Mouse (Mus musculus) neural tube, embryonic 11.5 days (tissue): ENCODE results near the gene Hoxa13. TPM values are rescaled to one million over a fixed set of nuclear protein-coding genes. Genes with fewer than 3 reads are reported as not detected.

ENCODE experiments used
- ATAC-seq: fragments of 200-750 bp; cut with Nextera tagmentation; 2 replicates; pipeline ENCODE4 v1.8.0; 2017; ENCODE audit warnings: moderate number of reproducible peaks, mild to moderate bottlenecking, moderate TSS enrichment, moderate library complexity; ENCODE audit not compliant: insufficient read depth, low FRiP score, low TSS enrichment
- DNase-seq: peaks from one replicate; pipeline ENCODE4 v3.0.0-alpha.2; 2015; ENCODE audit warnings: low spot score
- H3K27ac ChIP-seq: fragments of 300-500 bp; sonication (generic); 2 replicates; pipeline ENCODE4 v1.5.1; 2014; ENCODE audit warnings: low read depth, mild to moderate bottlenecking, low read length
- H3K27me3 ChIP-seq: fragments of 300-500 bp; sonication (generic); 2 replicates; pipeline ENCODE4 v1.6.1; 2014; ENCODE audit warnings: mild to moderate bottlenecking, low read length, mixed read lengths; ENCODE audit not compliant: control insufficient read depth, insufficient read depth
- H3K36me3 ChIP-seq: fragments of 300-500 bp; sonication (generic); 2 replicates; pipeline ENCODE4 v1.6.1; 2014; ENCODE audit warnings: mild to moderate bottlenecking, low read length, moderate library complexity, mixed read lengths; ENCODE audit not compliant: control insufficient read depth, insufficient read depth
- H3K4me1 ChIP-seq: fragments of 300-500 bp; sonication (generic); 2 replicates; pipeline ENCODE4 v1.6.1; 2014; ENCODE audit warnings: low read length, mixed read lengths; ENCODE audit not compliant: control insufficient read depth, insufficient read depth
- H3K4me2 ChIP-seq: fragments of 300-500 bp; sonication (generic); 2 replicates; pipeline ENCODE4 v1.6.1; 2014; ENCODE audit warnings: low read depth, mild to moderate bottlenecking, moderate library complexity
- H3K4me3 ChIP-seq: fragments of 300-500 bp; sonication (generic); 2 replicates; pipeline ENCODE4 v1.5.1; 2014; ENCODE audit warnings: low read depth, low read length
- H3K9ac ChIP-seq: fragments of 300-500 bp; sonication (generic); 2 replicates; pipeline ENCODE4 v1.6.1; 2014; ENCODE audit warnings: mild to moderate bottlenecking, low read length
- H3K9me3 ChIP-seq: fragments of 300-500 bp; sonication (generic); 2 replicates; pipeline ENCODE4 v1.6.1; 2016; ENCODE audit warnings: low read length; ENCODE audit not compliant: control insufficient read depth
- WGBS: fragments of 180-500 bp; shearing (Covaris S2); extraction: QIAGEN DNeasy Blood & Tissue Kit; methylation state at CpG from one replicate; pipeline ENCODE4 v1.1.7; 2014; 5-methylcytosine and 5-hydroxymethylcytosine counted together
- polyA plus RNA-seq: library from polyadenylated mRNA; unstranded; fragments of >200 nt; fragmentation: Nextera tagmentation; extraction: Ambion mirVana; gene quantifications from 2 replicates; pipeline ENCODE4 v1.2.1, GENCODE M21; 2014

Hoxa13 gene
- polyA plus RNA-seq, 1 experiment from 2014 or later, result 0.11 TPM

GRCm38 (mm10) chr6:52237346-52238154, 23.1 kb downstream of the Hoxa13 start:
- H3K36me3 ChIP-seq, result no peaks in the 10 kb centered on the region
- H3K4me1 ChIP-seq, result no peaks in the 10 kb centered on the region; the same call in 1 of the 2 replicates
- no peaks in the 10 kb centered on the region for H3K9me3 ChIP-seq
- WGBS, result 3% methylated on average over 10 of the region's 10 CpGs
- peaks cover 89% of the 10 kb centered on the region for H3K27me3 ChIP-seq
- DNase-seq (no peak), ATAC-seq (no peak)
- H3K4me3 ChIP-seq, result peak overlapping the region; percentile 65
- peak overlapping the region; percentile 94 for H3K9ac ChIP-seq
- H3K4me2 ChIP-seq, result peak overlapping the region; percentile 57
- peak overlapping the region; percentile 23; the same call in 1 of the 2 replicates for H3K27ac ChIP-seq

- ATAC-seq, result no peak
These were observed 23.9 kb downstream of the Hoxa13 start for GRCm38 (mm10) chr6:52236806-52237205.

GRCm38 (mm10) chr6:52235866-52236265, 24.8 kb downstream of the Hoxa13 start:
- Histone ChIP-seq H3K27ac (no peak overlapping the region), H3K4me1 (no peaks in the 10 kb centered on the region; the same call in 1 of the 2 replicates), H3K4me3 (peak overlapping the region; percentile 65), H3K36me3 (no peaks in the 10 kb centered on the region), H3K9me3 (no peaks in the 10 kb centered on the region), H3K27me3 (peaks cover 76% of the 10 kb centered on the region), H3K9ac (peak overlapping the region; percentile 94; the same call in 1 of the 2 replicates), H3K4me2 (peak overlapping the region; percentile 57)
- ATAC-seq (no peak), DNase-seq (no peak)
- WGBS, result 21% methylated on average over 6 of the region's 6 CpGs

More at GRCm38 (mm10) chr6:52236806-52237205, 23.9 kb downstream of the Hoxa13 start:
- 14% methylated on average over 3 of the region's 3 CpGs for WGBS
- peak overlapping the region; percentile 57 for H3K4me2 ChIP-seq
- no peaks in the 10 kb centered on the region; the same call in 1 of the 2 replicates for H3K4me1 ChIP-seq
- H3K9ac ChIP-seq, result peak overlapping the region; percentile 94
- no peak overlapping the region for H3K27ac ChIP-seq
- H3K4me3 ChIP-seq, result peak overlapping the region; percentile 65
- no peak for DNase-seq
- H3K9me3 ChIP-seq, result no peaks in the 10 kb centered on the region
- peaks cover 84% of the 10 kb centered on the region for H3K27me3 ChIP-seq
- H3K36me3 ChIP-seq, result no peaks in the 10 kb centered on the region

- Histone ChIP-seq H3K4me3 (peak overlapping the region; percentile 65), H3K9me3 (no peaks in the 10 kb centered on the region), H3K9ac (peak overlapping the region; percentile 94), H3K4me2 (peak overlapping the region; percentile 57), H3K4me1 (no peaks in the 10 kb centered on the region; the same call in 1 of the 2 replicates), H3K36me3 (no peaks in the 10 kb centered on the region), H3K27me3 (peaks cover 70% of the 10 kb centered on the region), H3K27ac (peak overlapping the region; percentile 53)
- ATAC-seq (no peak), DNase-seq (no peak)
- 25% methylated on average over 9 of the region's 9 CpGs for WGBS
These were observed 25.4 kb downstream of the Hoxa13 start for GRCm38 (mm10) chr6:52235267-52235666.

GRCm38 (mm10) chr6:52234428-52235140, 26.1 kb downstream of the Hoxa13 start:
- Histone ChIP-seq H3K4me3 (peak overlapping the region; percentile 65), H3K27ac (peak overlapping the region; percentile 91), H3K4me2 (peak overlapping the region; percentile 57), H3K36me3 (no peaks in the 10 kb centered on the region), H3K9me3 (no peaks in the 10 kb centered on the region), H3K9ac (peak overlapping the region; percentile 94), H3K27me3 (peaks cover 66% of the 10 kb centered on the region), H3K4me1 (no peaks in the 10 kb centered on the region; the same call in 1 of the 2 replicates)
- DNase-seq, result no peak
- WGBS, result 1% methylated on average over 62 of the region's 68 CpGs
- ATAC-seq, result peak; percentile 17

GRCm38 (mm10) chr6:52233546-52234427, 26.9 kb downstream of the Hoxa13 start:
- Histone ChIP-seq H3K9me3 (no peaks in the 10 kb centered on the region), H3K27me3 (peaks cover 62% of the 10 kb centered on the region), H3K9ac (peak overlapping the region; percentile 94), H3K4me2 (peak overlapping the region; percentile 57), H3K36me3 (no peaks in the 10 kb centered on the region), H3K4me1 (no peaks in the 10 kb centered on the region; the same call in 1 of the 2 replicates), H3K4me3 (peak overlapping the region; percentile 65), H3K27ac (peak overlapping the region; percentile 91)
- ATAC-seq (no peak), DNase-seq (peak; percentile 56)
- under 1% methylated on average over 55 of the region's 70 CpGs for WGBS

GRCm38 (mm10) chr6:52232984-52233545, 27.6 kb downstream of the Hoxa13 start:
- H3K4me2 ChIP-seq, result peak overlapping the region; percentile 57
- H3K36me3 ChIP-seq, result no peaks in the 10 kb centered on the region
- H3K27ac ChIP-seq, result peak overlapping the region; percentile 91
- peak overlapping the region; percentile 94 for H3K9ac ChIP-seq
- WGBS, result 1% methylated on average over 23 of the region's 23 CpGs
- DNase-seq (peak; percentile 60), ATAC-seq (peak; percentile 8; the same call in 1 of the 2 replicates)
- H3K4me1 ChIP-seq, result no peaks in the 10 kb centered on the region; the same call in 1 of the 2 replicates
- H3K27me3 ChIP-seq, result peaks cover 61% of the 10 kb centered on the region
- no peaks in the 10 kb centered on the region for H3K9me3 ChIP-seq
- H3K4me3 ChIP-seq, result peak overlapping the region; percentile 65
